Mouse (Mus musculus) CD4-positive, CD25-positive, alpha-beta regulatory T cell, adult 2 months (primary cell): ENCODE measurements around the gene Akr7a5.

Experiments
- DNase-seq: peaks from one replicate; pipeline ENCODE4 v3.0.0-alpha.2; 2012; ENCODE audit warnings: low read depth, low spot score

The Akr7a5 gene

GRCm38 (mm10) chr4:139298671-139299366 lies 11.7 kb upstream of the Akr7a5 start:
- no peak for DNase-seq

- DNase-seq, result no peak
Observed at GRCm38 (mm10) chr4:139301780-139302179, 8.8 kb upstream of the Akr7a5 start.

GRCm38 (mm10) chr4:139302241-139302640 lies 8.3 kb upstream of the Akr7a5 start:
- DNase-seq, result no peak

GRCm38 (mm10) chr4:139305521-139305920 lies 5.0 kb upstream of the Akr7a5 start:
- no peak for DNase-seq

- DNase-seq, result no peak
Observed at GRCm38 (mm10) chr4:139307916-139308315, 2.6 kb upstream of the Akr7a5 start.

- DNase-seq, result peak; percentile 36
Observed at GRCm38 (mm10) chr4:139309651-139310050, 893 bp upstream of the Akr7a5 start.

- no peak for DNase-seq
Observed at GRCm38 (mm10) chr4:139310899-139311701, 556 bp downstream of the Akr7a5 start.

GRCm38 (mm10) chr4:139311707-139312106 lies 1.2 kb downstream of the Akr7a5 start:
- no peak for DNase-seq

- peak; percentile 83 for DNase-seq
Observed at GRCm38 (mm10) chr4:139312632-139313031, 2.1 kb downstream of the Akr7a5 start.

GRCm38 (mm10) chr4:139318449-139318848 lies 7.9 kb downstream of the Akr7a5 start:
- no peak for DNase-seq

GRCm38 (mm10) chr4:139319740-139320139 lies 9.2 kb downstream of the Akr7a5 start:
- peak; percentile 29 for DNase-seq

GRCm38 (mm10) chr4:139330605-139331004 lies 20.1 kb downstream of the Akr7a5 start:
- peak; percentile 97 for DNase-seq

- no peak for DNase-seq
Observed at GRCm38 (mm10) chr4:139334631-139335295, 24.2 kb downstream of the Akr7a5 start.

- no peak for DNase-seq
Observed at GRCm38 (mm10) chr4:139335507-139335906, 25.0 kb downstream of the Akr7a5 start.

GRCm38 (mm10) chr4:139336822-139337483 lies 26.4 kb downstream of the Akr7a5 start:
- DNase-seq, result peak; percentile 94

GRCm38 (mm10) chr4:139338145-139338544 lies 27.6 kb downstream of the Akr7a5 start:
- no peak for DNase-seq

GRCm38 (mm10) chr4:139340835-139341234 lies 30.3 kb downstream of the Akr7a5 start:
- no peak for DNase-seq

GRCm38 (mm10) chr4:139341556-139342233 lies 31.2 kb downstream of the Akr7a5 start:
- DNase-seq, result no peak

- no peak for DNase-seq
Observed at GRCm38 (mm10) chr4:139343718-139344117, 33.2 kb downstream of the Akr7a5 start.

GRCm38 (mm10) chr4:139345416-139346019 lies 35.0 kb downstream of the Akr7a5 start:
- no peak for DNase-seq
